Mouse (Mus musculus) lung, adult 18-20 months (tissue): Measurements from ENCODE around the gene Papola.
"Not testable (repeated sequence)": the region's sequence is repeated elsewhere in the genome, so short reads cannot be mapped to it uniquely, and the experiment has no call there.

ENCODE experiments used
- DNase-seq, 2 experiments: peaks; one replicate each; pipeline ENCODE4 v3.0.0; 2022; ENCODE audit warnings: mixed read lengths in 2 of 2

Papola gene

GRCm38 (mm10) chr12:105806205-105806604 lies 21.7 kb downstream of the Papola start:
- no peak for DNase-seq

- DNase-seq = no peak
Observed at GRCm38 (mm10) chr12:105807416-105807815, 22.9 kb downstream of the Papola start.

DNA sequence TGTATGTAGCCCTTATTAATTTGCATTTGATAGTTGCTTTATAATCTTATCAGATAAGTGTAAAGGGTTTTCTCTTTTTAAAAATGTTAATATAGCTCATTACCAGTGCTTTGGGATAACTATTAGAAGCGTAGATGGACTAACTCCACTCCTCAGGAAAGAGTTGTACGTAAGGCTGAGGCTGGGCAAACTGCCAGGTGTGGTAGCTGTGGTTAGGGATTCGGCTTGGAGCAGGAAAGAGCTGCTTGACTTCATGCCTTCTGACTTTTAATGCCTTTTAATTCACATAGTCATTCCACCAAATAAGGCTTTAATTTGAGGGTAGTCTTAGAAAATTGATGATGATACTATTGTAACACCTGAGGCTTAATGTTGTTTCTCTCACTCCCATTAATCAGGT lies 24.5 kb downstream of the Papola start:
- DNase-seq = no peak

- DNase-seq = no peak
Observed at GRCm38 (mm10) chr12:105810608-105811007, 26.1 kb downstream of the Papola start.

DNA sequence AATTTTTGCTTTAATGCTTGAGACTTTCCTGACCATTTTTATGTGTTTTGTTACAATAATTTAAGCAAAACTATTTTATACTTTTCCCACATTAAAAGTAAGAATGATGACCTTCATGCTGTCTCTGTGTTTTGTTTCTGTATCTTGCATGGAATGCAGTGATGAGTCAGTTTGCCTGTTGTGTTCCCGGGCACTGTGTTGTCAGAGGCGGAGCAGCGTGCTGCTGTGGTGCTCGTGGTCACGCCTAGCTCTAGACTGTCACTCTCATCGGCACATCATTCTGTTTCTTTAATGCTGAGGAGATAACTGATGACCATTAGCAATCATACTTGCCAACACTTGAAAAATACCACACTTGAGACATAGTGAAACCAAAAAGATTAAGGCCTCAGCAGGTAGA lies 29.5 kb downstream of the Papola start:
- DNase-seq = no peak

- DNase-seq = no peak
Observed at GRCm38 (mm10) chr12:105823472-105823871, 39.0 kb downstream of the Papola start.

DNA sequence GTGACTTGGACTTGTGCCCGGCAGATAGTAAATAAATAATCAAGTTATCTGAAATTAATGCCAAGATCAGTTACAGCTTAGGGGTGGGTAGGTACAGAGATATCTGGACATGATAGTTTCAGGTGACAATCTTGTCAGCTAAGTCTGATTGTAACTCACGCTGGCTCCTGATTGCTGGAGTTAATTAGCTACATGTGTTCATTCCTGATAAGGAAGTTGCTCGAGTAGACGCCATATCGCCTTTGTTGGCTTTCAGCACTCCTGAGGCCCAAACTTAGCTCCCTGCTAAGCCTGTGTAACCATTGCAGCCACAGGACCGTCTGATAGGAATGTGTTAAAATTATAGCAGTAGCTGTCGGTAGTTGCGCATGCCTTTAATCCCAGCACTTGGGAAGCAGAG lies 40.2 kb downstream of the Papola start:
- DNase-seq = no peak

- no peak for DNase-seq
Observed at GRCm38 (mm10) chr12:105825266-105825665, 40.8 kb downstream of the Papola start.

DNA sequence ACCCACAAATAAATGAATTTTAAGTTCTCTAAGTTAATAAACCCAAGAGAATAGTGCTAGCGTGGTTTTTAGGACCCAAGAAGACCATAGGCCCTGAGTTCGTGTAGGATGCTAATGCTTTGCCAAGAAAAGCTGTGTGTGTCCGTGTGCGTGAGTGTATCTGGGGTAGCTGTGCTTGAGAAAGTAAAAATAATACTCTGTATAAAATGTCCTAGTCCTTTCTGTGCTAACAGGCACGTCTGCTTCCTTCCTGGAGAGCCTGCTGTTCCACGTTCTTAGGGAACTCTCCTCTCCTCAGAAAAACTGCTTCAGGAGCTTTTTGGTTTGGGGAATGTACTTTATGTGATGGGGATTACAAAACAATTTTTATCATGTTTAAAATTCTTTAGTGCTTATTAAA lies 48.0 kb downstream of the Papola start:
- DNase-seq = no peak

- DNase-seq = no peak
Observed at GRCm38 (mm10) chr12:105834926-105835325, 50.4 kb downstream of the Papola start.

- DNase-seq = no peak
Observed at GRCm38 (mm10) chr12:105835571-105835970, 51.1 kb downstream of the Papola start.

GRCm38 (mm10) chr12:105836196-105836595 lies 51.7 kb downstream of the Papola start:
- DNase-seq = no peak

DNA sequence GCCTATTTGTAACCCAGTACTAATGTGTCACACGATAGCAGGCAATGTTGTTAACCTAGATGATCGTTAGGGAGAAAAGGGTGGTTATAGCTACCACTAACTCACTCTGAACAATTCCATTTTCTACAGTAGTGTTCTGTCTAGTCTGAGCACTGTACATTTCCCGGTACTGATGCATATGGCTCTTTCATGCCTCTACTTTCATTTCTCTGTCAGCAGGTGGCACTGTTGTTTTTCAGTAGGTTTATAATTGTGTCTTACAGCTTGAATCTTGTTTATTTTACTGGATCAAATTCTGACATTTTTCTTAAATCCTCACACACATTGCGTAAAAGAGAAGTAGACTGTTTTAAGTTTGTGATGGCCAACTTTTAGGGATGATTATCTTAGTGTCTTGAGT lies 54.6 kb downstream of the Papola start:
- DNase-seq = no peak

DNA sequence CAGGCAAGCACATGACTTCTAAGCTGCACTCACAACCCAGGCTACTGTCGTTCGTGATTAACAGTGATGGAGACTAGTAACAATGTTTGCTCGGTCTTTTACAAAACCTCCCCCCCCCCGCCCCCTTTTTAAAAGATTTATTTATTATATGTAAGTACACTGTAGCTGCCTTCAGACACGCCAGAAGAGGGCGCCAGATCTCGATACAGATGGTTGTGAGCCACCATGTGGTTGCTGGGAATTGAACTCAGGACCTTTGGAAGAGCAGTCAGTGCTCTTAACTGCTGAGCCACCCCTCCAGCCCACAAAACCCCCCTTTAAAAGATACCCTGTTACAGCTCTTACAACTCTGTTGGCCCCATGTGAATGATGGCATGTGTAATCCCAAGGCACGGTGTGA lies 56.1 kb downstream of the Papola start:
- not testable (repeated sequence) for DNase-seq

DNA sequence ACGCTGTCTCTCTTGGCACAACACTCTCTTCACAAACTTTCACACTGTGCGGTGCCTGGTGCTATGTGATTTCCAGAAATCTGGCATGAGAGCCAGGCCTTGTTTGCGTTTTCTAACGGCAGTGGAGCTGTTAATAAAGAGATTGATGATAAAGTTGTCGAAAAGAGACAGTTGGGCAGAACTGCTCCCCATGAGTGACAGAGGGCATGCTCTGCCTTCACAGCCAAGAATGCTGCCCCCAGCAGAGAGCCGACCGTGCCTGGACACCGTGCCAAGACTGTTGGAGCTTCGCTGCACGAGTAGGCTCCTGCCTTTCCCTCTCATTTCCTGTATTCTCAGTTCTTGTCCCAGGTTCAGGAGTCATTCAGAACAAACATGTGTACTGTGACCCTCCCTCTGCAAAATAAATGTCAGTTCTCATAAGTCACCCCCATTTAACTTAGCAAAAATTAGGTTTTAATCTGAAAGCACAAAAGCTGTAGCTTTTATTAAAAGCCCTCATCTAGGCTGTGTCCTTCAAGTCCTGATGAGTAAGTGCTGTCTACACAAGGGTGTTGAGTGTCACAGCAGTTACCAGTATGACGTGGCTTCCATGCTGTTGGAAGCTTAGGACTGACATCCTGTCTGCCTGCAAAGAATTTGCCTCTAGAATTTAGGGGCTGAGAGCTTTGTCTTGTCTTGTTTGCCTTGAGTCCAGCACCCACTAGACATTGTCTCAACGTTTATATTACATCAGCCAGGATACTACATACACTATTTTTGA lies 58.9 kb downstream of the Papola start:
- DNase-seq = no peak

- DNase-seq = no peak
Observed at GRCm38 (mm10) chr12:105844406-105844805, 59.9 kb downstream of the Papola start.

- DNase-seq = no peak
Observed at GRCm38 (mm10) chr12:105849102-105849501, 64.6 kb downstream of the Papola start.

- no peak for DNase-seq
Observed at GRCm38 (mm10) chr12:105850675-105851074, 66.2 kb downstream of the Papola start.

DNA sequence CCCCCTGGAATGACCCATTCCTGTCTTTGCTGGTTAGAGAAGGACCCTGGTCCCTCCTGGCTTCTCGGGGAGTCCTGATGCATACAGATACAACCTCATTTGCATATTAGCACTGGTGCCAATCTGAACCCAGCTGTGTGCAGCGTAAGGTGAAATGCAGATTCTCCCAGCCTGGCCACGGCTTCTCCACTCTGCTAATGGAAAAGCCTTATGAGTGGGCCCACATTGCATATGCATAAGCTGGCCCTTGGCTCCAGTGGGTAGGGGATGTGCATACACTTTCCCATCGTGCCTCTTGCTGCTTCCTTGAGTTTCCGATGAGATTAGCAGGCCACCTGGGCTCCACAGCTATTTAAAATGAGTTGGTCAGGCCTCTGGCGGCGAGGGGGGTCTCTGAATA lies 68.3 kb downstream of the Papola start:
- no peak for DNase-seq

- no peak for DNase-seq
Observed at GRCm38 (mm10) chr12:105854639-105855038, 70.1 kb downstream of the Papola start.

GRCm38 (mm10) chr12:105857902-105858640 lies 73.6 kb downstream of the Papola start:
- DNase-seq = no peak

DNA sequence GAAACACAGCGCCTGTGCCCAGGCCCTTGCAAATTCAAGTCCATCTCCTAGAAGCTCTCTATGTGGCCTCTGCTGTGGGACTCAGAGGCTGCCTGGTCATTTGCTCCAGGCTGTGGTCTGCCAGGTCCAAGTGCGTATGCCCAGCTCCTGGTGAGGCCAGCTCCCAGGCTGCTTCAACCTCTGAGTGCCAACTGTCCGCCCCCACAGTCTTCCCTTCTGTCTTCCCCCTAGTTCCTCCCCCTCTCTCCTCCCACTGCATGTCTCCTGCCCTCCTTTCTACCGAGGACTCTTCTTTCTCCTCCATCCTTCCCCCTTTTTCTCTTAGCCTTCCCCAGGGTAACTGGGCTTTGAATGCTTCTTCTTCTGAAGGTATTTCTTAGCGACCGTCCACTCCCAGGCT lies 77.6 kb downstream of the Papola start:
- no peak for DNase-seq

- no peak for DNase-seq
Observed at GRCm38 (mm10) chr12:105862607-105863006, 78.1 kb downstream of the Papola start.

DNA sequence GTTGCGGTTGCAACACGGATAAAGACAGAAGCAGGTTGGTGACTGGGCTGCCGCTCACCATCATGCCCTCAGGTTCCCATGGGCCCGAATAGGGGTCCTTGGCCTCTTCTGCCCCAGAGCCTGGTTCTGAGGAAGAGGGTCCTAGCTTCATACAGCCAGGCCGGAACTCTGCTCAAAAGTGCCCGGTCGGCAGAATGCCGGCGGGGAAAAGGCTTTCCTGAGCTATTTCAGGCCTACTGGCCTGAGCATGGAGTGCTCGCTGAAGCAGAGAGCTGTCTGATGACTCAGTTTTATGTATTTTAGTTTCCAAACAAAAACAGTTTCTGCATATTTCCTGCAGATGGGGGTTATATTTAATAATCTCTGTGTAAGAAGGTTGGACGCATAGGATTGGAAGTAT lies 78.9 kb downstream of the Papola start:
- no peak for DNase-seq
